Mouse (Mus musculus) olfactory bulb, adult 2 months (tissue): ENCODE measurements around the gene Mcub.

Source experiments
- CTCF ChIP-seq: fragments of 200-500 bp; IDR thresholded peaks from 2 replicates; pipeline ENCODE4 v1.5.1; 2012; ENCODE audit warnings: low read depth, mild to moderate bottlenecking, low read length, moderate library complexity; ENCODE audit not compliant: insufficient read depth
- POLR2A ChIP-seq: fragments of 200-500 bp; IDR thresholded peaks from 2 replicates; pipeline ENCODE4 v1.6.1; 2012; ENCODE audit warnings: mild to moderate bottlenecking, low read depth, low read length, moderate library complexity; ENCODE audit not compliant: insufficient read depth

GRCm38 (mm10) chr3:129892003-129892402 lies 78.0 kb downstream of the Mcub start:
- TF ChIP-seq CTCF (no peak), POLR2A (no peak)
